Mouse (Mus musculus): ENCODE results near the gene Cirbp. TPM values are rescaled to one million over a fixed set of nuclear protein-coding genes. Genes with fewer than 3 reads are reported as not detected.

Cirbp gene
- polyA plus RNA-seq, 1 experiment from 2014 or later = 90.3 TPM

DNA sequence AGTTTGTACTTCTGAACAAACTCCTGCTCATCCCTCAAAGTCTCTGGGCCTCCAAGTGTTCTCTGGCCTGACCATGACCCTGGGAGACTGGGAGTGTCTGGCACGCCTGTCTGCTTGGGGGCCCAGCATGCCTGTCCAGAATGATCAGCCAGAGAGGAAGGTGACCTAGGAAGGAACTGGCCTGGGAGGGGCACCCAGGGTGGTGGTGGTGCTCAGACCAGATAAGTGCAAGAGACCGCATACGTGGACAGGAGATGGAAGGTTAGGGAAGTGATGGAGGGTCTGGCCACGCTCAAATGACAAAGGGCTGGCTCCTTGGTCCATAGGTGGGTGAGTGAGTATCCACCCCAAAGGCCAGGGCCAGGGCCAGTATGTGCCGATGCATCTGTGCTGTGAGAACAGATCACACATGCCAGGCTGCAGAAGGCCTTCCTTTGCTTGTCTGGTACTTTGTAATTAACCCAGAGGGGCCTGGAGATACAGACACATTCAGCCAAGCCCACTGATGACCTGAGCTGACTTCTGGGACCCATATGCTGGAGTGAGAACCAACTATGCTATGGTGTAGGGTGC is 18.6 kb upstream of the Cirbp start:
- H3K27ac ChIP-seq = peak overlapping the region; percentile 100
- H3K4me3 ChIP-seq (replicated peaks) = peak overlapping the region; percentile 79; the same call in 1 of the 2 replicates
- 67% methylated on average over 5 of the region's 5 CpGs for WGBS
- H3K9ac ChIP-seq = 0 out of 2 replicates have a peak overlapping the region, but pooled peaks have one; percentile 71
- no peaks in the 10 kb centered on the region for H3K9me3 ChIP-seq
- peaks cover 9% of the 10 kb centered on the region for H3K36me3 ChIP-seq
- peaks cover 44% of the 10 kb centered on the region for H3K4me1 ChIP-seq
- peak overlapping the region; percentile 65 for H3K4me2 ChIP-seq
- H3K27me3 ChIP-seq (replicated peaks) = no peaks in the 10 kb centered on the region
- ATAC-seq (ENCODE audit: insufficient read depth, low FRiP score, low read depth) = no peak

DNA sequence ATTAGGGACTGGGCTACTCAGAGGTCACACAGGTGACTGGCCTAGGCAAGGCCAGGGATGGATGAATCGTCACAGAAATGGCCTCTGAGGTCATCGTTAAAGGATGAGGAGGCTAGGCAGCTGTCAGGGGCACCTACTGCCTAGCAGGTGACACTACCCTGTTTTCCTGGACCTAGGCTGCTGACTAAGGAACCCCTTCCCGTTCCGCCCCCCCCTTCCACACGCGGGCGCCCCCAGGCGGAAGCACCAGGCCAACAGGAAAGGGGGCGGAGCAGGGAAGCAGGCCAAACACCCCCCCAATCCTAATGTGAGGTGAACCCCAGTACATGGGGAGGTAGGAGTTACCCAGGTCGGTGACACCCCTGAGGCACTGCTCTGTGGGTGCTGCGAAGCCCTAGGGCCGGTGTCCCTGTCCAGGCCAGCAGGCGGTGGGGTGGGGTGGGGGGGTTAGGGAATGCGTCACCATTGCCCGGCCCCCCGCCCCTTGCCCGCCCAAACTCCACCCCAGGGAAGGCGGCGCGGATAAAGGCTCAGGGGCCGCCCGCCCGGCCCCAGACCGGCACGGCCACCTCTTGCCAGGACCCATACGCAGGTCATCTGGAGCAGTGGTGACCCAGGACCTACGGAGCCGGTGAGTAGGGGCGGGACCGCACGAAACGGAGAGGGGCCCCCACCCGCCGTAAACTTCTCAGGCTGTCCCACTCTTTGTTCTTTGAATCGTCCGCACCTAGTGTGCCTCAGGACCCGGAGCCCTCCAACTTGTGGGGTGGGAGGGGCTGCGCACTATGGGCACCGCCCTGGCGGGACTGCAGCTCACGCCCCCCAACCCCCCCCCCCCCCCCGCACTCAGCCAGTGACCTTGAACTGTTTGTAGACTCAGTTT is 17.8 kb upstream of the Cirbp start, which contains the start of gene Midn:
Gene Midn, plus strand, starts transcription at position 554 of the 883 bp plus-strand sequence.
- no peaks in the 10 kb centered on the region for H3K27me3 ChIP-seq (replicated peaks)
- peak within 1 kb of the TSS; percentile 65 for H3K4me2 ChIP-seq
- H3K4me1 ChIP-seq = peaks cover 48% of the 10 kb centered on the region
- peak within 1 kb of the TSS; percentile 100 for H3K27ac ChIP-seq
- peak; percentile 44 for ATAC-seq (ENCODE audit: insufficient read depth, low FRiP score, low read depth)
- under 1% methylated on average over 37 of the region's 42 CpGs for WGBS
- H3K4me3 ChIP-seq (replicated peaks) = peak within 1 kb of the TSS; percentile 79
- peak within 1 kb of the TSS; percentile 71 for H3K9ac ChIP-seq
- peaks cover 9% of the 10 kb centered on the region for H3K36me3 ChIP-seq
- no peaks in the 10 kb centered on the region for H3K9me3 ChIP-seq

DNA sequence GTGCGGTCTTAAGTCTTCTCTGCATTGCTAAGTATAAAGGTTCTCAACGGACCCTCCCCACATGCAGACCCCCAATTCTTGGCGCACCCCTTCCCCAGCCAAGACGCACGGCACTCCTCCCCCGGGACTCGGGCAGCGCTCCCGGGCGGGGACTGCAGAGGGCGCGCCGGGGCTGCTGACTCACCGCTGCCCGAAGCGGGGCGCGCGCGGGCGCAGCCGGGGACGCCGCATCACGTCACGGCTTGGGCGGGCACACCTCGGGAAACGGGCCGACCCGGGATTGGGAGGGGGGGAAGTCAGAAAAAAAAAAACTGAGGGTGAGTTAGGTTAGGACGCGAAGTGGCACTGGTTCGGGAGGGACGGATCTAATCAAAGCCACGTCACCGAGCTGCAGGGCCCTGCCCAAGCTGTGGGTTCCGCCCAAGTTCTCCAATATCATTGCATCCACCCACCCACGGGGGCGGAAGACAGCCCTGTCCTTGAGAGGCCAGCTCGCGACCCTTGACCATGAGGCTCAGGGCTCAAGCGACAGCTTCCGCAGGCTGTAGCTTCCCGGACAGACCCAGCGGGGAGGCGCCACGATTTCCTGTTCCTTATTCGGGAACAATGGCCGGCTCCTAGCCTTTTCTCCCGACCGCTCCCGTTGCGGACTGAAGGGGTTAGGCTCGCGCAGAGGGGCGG is 17.0 kb upstream of the Cirbp start:
- H3K27ac ChIP-seq = peak overlapping the region; percentile 100
- no peaks in the 10 kb centered on the region for H3K9me3 ChIP-seq
- no peaks in the 10 kb centered on the region for H3K27me3 ChIP-seq (replicated peaks)
- H3K4me1 ChIP-seq = peaks cover 50% of the 10 kb centered on the region
- peak overlapping the region; percentile 79 for H3K4me3 ChIP-seq (replicated peaks)
- ATAC-seq (ENCODE audit: insufficient read depth, low FRiP score, low read depth) = peak; percentile 36
- peak overlapping the region; percentile 71 for H3K9ac ChIP-seq
- peak overlapping the region; percentile 65 for H3K4me2 ChIP-seq
- peaks cover 17% of the 10 kb centered on the region for H3K36me3 ChIP-seq
- WGBS = 0% methylated on average over 57 of the region's 57 CpGs

DNA sequence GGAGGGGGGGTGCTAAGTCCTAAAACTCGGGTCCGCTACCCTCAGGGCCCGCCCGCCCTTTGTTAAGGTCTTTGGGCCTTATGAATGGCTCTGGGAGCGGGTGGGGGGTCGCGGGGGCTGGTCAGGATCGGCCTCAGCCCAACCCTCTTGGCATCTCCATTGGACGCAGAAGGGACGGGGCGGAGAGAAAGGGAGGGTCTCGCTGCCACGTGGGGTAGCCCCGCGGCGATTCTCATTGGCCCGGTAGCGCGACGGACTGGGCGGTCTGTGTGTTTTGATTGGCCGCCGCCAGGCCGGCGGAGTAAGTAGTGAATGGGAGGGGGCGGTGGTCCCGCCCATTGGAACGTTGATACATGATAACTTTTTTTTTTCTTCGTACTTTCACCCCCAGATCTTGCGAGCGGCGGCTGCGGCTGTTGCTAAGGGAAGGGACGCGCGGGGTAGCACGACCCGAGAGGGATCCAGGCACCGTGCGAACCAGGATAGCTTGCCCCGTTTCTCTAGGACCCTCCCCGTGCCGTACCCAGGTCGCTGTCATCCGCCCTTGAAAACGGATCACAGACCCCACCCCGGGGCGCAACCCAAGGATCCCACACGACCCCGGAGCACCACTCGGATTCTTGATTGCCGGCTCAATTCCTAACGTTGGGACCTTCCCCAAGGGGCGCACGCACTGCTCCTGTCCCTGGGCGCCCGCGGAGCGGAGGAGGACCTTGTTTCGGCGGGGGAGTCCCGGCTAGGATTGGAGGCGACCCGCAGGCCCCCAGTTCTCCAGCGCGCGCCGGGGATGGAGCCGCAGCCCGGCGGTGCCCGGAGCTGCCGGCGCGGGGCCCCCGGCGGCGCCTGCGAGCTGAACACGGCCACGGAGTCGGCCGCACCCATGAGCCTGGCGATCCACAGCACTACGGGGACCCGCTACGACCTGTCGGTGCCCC is 16.2 kb upstream of the Cirbp start:
- Histone ChIP-seq H3K36me3 (peaks cover 17% of the 10 kb centered on the region), H3K27ac (peak overlapping the region; percentile 100), H3K27me3 (replicated peaks) (no peaks in the 10 kb centered on the region), H3K9ac (peak overlapping the region; percentile 94), H3K4me3 (replicated peaks) (peak overlapping the region; percentile 79), H3K4me2 (peak overlapping the region; percentile 84), H3K9me3 (no peaks in the 10 kb centered on the region), H3K4me1 (peaks cover 53% of the 10 kb centered on the region)
- ATAC-seq (ENCODE audit: insufficient read depth, low FRiP score, low read depth) = peak; percentile 81
- WGBS = under 1% methylated on average over 88 of the region's 88 CpGs

DNA sequence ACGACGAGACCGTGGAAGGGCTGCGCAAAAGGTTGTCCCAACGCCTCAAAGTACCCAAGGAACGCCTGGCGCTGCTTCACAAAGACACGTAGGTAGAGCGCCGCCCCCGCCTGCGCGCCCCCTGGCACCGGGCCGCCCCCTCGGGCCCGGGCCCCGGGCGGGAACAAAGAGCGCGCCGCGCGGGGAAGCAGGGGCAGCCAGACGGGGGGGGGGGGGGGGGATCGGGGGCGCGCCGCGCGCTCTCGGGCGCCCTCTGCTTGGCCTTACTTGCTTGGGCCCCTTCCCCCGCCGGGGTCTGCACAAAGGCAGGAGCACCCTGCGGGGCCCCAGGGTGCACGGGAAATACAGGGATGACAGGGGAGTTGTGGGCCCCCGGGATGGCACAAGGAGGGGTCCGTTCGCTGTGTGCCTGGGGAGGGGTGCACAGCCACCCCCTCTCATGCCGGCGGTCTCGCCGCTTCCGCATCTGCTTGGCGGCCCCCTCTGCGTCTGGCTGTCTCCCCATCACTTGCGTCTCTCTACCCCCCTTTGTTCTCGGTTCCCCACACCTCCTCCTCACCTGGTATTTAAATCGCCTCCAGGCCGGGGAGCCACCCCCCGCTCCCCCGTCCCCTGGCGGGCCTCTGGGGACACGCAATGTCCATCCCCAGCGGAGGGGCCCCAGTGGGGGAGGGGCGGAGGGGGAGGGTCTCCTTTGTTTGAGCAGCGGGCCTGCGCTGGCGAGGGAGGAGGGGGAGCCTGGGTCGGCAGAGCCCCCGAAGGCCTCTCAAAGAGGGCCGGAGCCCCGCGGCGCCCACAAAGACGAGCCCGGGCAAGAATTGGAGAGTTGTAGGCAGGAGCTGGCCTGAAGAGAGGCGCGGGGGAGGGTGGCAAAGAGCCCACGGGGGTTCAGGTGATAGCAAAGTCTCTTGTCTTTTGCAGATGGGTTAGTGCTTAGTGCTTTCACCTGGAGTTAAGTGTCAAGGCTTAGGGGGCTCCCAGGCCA is 15.3 kb upstream of the Cirbp start:
- no peak for ATAC-seq (ENCODE audit: insufficient read depth, low FRiP score, low read depth)
- WGBS = under 1% methylated on average over 53 of the region's 71 CpGs
- no peaks in the 10 kb centered on the region for H3K9me3 ChIP-seq
- peaks cover 62% of the 10 kb centered on the region for H3K4me1 ChIP-seq
- H3K4me2 ChIP-seq = peak overlapping the region; percentile 84
- peak overlapping the region; percentile 79 for H3K4me3 ChIP-seq (replicated peaks)
- no peaks in the 10 kb centered on the region for H3K27me3 ChIP-seq (replicated peaks)
- H3K9ac ChIP-seq = peak overlapping the region; percentile 94
- peak overlapping the region; percentile 100 for H3K27ac ChIP-seq
- H3K36me3 ChIP-seq = peaks cover 26% of the 10 kb centered on the region

DNA sequence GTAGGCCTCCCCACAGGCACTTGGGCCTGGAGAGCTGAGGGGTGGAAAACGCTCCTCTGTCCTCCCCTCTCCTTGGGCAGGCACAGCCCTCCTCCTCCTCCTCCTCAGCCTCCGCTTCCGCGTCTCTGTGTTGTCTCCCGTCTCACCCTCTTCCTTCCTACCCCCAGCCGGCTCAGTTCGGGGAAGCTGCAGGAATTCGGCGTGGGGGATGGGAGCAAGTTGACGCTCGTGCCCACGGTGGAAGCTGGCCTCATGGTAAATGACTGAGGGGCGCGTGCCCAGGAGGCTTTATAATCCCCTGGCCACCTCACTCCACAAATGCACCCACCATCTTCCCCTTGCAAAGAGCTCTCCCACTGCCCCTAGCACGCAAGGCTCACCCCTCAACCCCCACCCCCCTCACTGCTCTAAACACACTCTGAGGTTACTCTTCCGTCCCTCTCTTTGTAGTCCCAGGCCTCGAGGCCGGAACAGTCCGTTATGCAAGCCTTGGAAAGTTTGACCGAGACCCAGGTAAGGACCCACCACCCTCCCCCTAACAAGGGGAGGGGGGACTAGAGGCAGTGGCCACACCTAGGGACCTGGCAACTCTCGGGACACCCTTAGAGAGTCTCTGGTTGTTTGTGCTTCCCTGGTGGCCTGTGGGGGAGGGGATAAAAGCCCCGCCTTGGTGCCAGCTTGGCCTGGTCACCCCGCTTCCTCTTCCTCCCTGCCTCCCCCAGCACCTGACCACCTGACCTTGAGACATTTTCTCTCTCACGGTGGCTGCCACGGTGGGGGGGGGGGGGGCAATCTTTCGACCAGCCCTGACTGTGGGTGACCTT is 14.4 kb upstream of the Cirbp start:
- under 1% methylated on average over 25 of the region's 26 CpGs for WGBS
- peak overlapping the region; percentile 100 for H3K27ac ChIP-seq
- peak overlapping the region; percentile 84 for H3K4me2 ChIP-seq
- H3K9me3 ChIP-seq = no peaks in the 10 kb centered on the region
- H3K36me3 ChIP-seq = peaks cover 34% of the 10 kb centered on the region
- H3K9ac ChIP-seq = peak overlapping the region; percentile 94
- peak overlapping the region; percentile 79 for H3K4me3 ChIP-seq (replicated peaks)
- H3K27me3 ChIP-seq (replicated peaks) = no peaks in the 10 kb centered on the region
- no peak for ATAC-seq (ENCODE audit: insufficient read depth, low FRiP score, low read depth)
- H3K4me1 ChIP-seq = peaks cover 61% of the 10 kb centered on the region

DNA sequence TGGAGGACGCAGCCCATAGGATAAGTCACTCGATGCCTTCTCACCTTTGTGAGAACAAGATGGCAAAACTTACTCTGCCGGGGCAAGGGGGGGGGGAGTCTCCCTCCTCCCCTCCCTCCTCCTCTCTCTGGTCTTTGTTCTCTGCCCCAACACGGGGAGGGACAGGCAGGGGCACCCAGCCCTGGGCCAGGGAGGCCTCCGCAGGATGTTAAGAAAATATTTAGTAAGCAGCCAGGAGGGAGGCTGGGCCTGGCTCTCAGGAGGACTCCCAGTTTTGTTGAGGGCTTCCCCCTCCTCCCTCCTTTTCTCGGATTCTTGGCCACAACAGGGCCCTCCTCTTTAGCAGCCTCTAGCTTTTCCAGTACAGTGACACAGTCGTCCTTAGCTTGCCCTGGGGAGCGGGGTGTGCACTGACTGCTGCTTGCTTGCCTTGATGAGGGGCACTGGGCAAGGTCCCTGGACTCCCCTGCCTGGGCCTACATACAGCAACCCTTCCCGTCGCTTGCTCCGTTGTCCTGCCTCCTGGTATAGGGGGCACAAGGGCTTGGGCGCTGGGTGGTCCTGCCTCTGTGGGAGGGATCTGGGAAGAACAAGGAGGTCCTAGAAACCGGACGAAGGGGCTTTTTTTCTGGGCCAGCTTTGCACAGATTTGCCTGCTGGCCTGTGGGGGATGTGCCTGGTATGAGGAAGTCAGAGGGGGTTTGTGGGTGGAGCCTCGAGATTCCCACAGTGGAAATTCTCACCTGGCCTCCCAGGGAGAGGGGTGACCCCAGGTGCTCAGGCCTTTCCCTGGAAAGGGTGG is 13.5 kb upstream of the Cirbp start:
- ATAC-seq (ENCODE audit: insufficient read depth, low FRiP score, low read depth) = no peak
- H3K4me1 ChIP-seq = peaks cover 61% of the 10 kb centered on the region
- no peaks in the 10 kb centered on the region for H3K27me3 ChIP-seq (replicated peaks)
- peak overlapping the region; percentile 100 for H3K27ac ChIP-seq
- H3K4me3 ChIP-seq (replicated peaks) = peak overlapping the region; percentile 79
- no peaks in the 10 kb centered on the region for H3K9me3 ChIP-seq
- peak overlapping the region; percentile 84 for H3K4me2 ChIP-seq
- 5% methylated on average over 14 of the region's 15 CpGs for WGBS
- H3K9ac ChIP-seq = peak overlapping the region; percentile 94
- peaks cover 42% of the 10 kb centered on the region for H3K36me3 ChIP-seq

DNA sequence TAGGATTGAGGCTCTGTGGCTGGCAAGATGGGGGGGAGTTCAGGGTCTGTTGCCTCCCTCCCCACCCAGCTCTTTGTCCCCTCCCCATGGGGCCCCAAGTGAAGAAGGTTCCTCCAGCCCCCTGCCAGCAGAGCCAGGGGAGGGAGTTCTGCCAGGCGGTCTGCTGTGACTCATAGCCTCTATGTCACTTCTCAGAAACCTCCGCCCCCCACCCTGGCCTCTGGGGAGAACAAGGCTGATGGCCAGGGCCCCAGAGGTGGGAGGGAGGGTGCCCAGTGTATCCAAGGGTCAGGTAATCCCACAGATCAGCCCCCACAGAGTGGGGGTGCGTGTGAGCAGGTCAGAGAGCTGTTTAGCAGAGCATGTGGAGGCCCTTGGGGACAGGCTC is 12.9 kb upstream of the Cirbp start:
- H3K27me3 ChIP-seq (replicated peaks) = no peaks in the 10 kb centered on the region
- H3K4me2 ChIP-seq = peak overlapping the region; percentile 84
- H3K4me3 ChIP-seq (replicated peaks) = peak overlapping the region; percentile 79
- peak overlapping the region; percentile 94 for H3K9ac ChIP-seq
- H3K9me3 ChIP-seq = no peaks in the 10 kb centered on the region
- peaks cover 46% of the 10 kb centered on the region for H3K36me3 ChIP-seq
- peak overlapping the region; percentile 100 for H3K27ac ChIP-seq
- 13% methylated on average over 3 of the region's 3 CpGs for WGBS
- ATAC-seq (ENCODE audit: insufficient read depth, low FRiP score, low read depth) = no peak
- H3K4me1 ChIP-seq = peaks cover 59% of the 10 kb centered on the region

DNA sequence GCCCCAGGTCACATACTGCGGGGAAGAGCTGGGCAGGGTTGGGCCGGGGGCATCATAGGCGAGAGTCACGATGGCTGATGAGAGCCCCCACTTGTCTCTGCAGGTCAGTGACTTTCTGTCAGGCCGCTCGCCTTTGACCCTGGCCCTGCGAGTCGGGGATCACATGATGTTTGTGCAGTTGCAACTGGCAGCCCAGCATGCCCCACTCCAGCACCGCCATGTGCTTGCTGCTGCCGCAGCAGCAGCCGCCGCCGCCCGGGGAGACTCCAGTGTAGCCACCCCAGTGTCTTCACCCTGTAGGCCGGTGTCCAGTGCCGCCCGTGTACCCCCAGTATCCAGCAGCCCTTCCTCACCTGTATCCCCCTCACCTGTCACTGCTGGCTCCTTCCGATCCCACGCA is 12.1 kb upstream of the Cirbp start:
- peaks cover 46% of the 10 kb centered on the region for H3K36me3 ChIP-seq
- no peak for ATAC-seq (ENCODE audit: insufficient read depth, low FRiP score, low read depth)
- peak overlapping the region; percentile 100 for H3K27ac ChIP-seq
- peaks cover 66% of the 10 kb centered on the region for H3K4me1 ChIP-seq
- peak overlapping the region; percentile 12; the same call in 1 of the 2 replicates for H3K9ac ChIP-seq
- H3K4me2 ChIP-seq = peak overlapping the region; percentile 84
- H3K4me3 ChIP-seq (replicated peaks) = peak overlapping the region; percentile 79; the same call in 1 of the 2 replicates
- H3K27me3 ChIP-seq (replicated peaks) = no peaks in the 10 kb centered on the region
- 75% methylated on average over 19 of the region's 19 CpGs for WGBS
- no peaks in the 10 kb centered on the region for H3K9me3 ChIP-seq
